Mouse (Mus musculus) lung, postnatal 14 days (tissue): ENCODE measurements around the gene Gm3448.
A peak's percentile ranks its signal among the peaks of the same experiment; 100 is the strongest.
"Not testable (repeated sequence)": the region's sequence is repeated elsewhere in the genome, so short reads cannot be mapped to it uniquely, and the experiment has no call there.

Source experiments
- DNase-seq: peaks from one replicate; pipeline ENCODE4 v3.0.0; 2021

Gm3448 gene

GRCm38 (mm10) chr17:15025513-15025912, 15.8 kb downstream of the Gm3448 start:
- DNase-seq = not testable (repeated sequence)

- not testable (repeated sequence) for DNase-seq
Observed at GRCm38 (mm10) chr17:15024502-15025193, 16.7 kb downstream of the Gm3448 start.

- DNase-seq = not testable (repeated sequence)
Observed at GRCm38 (mm10) chr17:15023878-15024492, 17.4 kb downstream of the Gm3448 start.

- peak; percentile 8 for DNase-seq
Observed at GRCm38 (mm10) chr17:15021503-15022220, 19.7 kb downstream of the Gm3448 start.

- not testable (repeated sequence) for DNase-seq
Observed at GRCm38 (mm10) chr17:15009706-15010413, 31.5 kb downstream of the Gm3448 start, which contains the start of gene Gm3435. Gene Gm3435, plus strand, starts transcription at chr17:15010176.

GRCm38 (mm10) chr17:15009088-15009487, 32.2 kb downstream of the Gm3448 start:
- DNase-seq = not testable (repeated sequence)

GRCm38 (mm10) chr17:15000047-15000446, 41.3 kb downstream of the Gm3448 start:
- DNase-seq = not testable (repeated sequence)

GRCm38 (mm10) chr17:14994140-14994539, 47.2 kb downstream of the Gm3448 start:
- DNase-seq = not testable (repeated sequence)

GRCm38 (mm10) chr17:14993139-14993832, 48.1 kb downstream of the Gm3448 start:
- not testable (repeated sequence) for DNase-seq

GRCm38 (mm10) chr17:14992522-14993138, 48.7 kb downstream of the Gm3448 start:
- DNase-seq = not testable (repeated sequence)

GRCm38 (mm10) chr17:14990116-14990702, 51.1 kb downstream of the Gm3448 start:
- not testable (repeated sequence) for DNase-seq

GRCm38 (mm10) chr17:14978362-14979038, 62.8 kb downstream of the Gm3448 start, which contains the start of the genes 9030025P20Rik and Gm3417:
Gene 9030025P20Rik, plus strand, starts transcription at chr17:14978468.
Gene Gm3417, minus strand, starts transcription at chr17:14978790.
- DNase-seq = not testable (repeated sequence)

GRCm38 (mm10) chr17:14977718-14978361, 63.5 kb downstream of the Gm3448 start:
- not testable (repeated sequence) for DNase-seq

- DNase-seq = not testable (repeated sequence)
Observed at GRCm38 (mm10) chr17:14968373-14968913, 72.9 kb downstream of the Gm3448 start.

GRCm38 (mm10) chr17:14961557-14962154, 79.7 kb downstream of the Gm3448 start:
- not testable (repeated sequence) for DNase-seq

GRCm38 (mm10) chr17:14960951-14961556, 80.3 kb downstream of the Gm3448 start, which contains the start of gene Phf10:
Gene Phf10, minus strand, starts transcription at chr17:14961273.
- peak; percentile 25 for DNase-seq

GRCm38 (mm10) chr17:14960520-14960919, 80.8 kb downstream of the Gm3448 start:
- DNase-seq = no peak

- DNase-seq = no peak
Observed at GRCm38 (mm10) chr17:14959979-14960378, 81.4 kb downstream of the Gm3448 start.
